Mouse (Mus musculus): ENCODE measurements at regions not wholly inside any gene's neighbourhood (a gene's known extent, or its start where the extent isn't known, plus 50 kb on each side); places are given as distances from the start of the nearest gene placed in this dataset.
A peak's percentile ranks its signal among the peaks of the same experiment; 100 is the strongest.

- no peak for ATAC-seq (ENCODE audit: low TSS enrichment)
These were observed 522.7 kb upstream of the Tnp1 start for GRCm38 (mm10) chr1:73538420-73538871.

- ATAC-seq (ENCODE audit: low TSS enrichment) = peak; percentile 34; the same call in 1 of the 2 replicates
These were observed 520.1 kb upstream of the Tnp1 start for GRCm38 (mm10) chr1:73535726-73536265.

DNA sequence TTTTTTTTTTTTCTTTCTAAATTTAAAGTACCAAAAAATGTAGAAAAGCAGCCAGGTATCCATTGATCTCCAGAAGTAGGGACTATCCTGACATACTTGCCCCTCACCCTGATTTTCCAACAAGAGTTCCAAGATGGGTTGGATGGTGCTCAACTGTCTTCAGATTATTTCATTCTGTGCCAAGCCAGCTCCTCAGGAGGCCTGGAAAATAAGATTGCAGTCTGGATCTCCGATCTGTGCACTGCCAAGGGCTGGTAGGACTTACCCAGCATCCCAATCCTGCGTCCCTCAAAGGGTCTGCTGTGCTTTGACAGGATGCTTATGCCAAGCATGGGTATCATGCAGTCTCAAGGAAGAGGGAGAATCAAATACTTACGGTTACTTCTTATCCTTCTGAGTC lies 517.8 kb upstream of the Tnp1 start:
- ATAC-seq (ENCODE audit: low TSS enrichment) = no peak

DNA sequence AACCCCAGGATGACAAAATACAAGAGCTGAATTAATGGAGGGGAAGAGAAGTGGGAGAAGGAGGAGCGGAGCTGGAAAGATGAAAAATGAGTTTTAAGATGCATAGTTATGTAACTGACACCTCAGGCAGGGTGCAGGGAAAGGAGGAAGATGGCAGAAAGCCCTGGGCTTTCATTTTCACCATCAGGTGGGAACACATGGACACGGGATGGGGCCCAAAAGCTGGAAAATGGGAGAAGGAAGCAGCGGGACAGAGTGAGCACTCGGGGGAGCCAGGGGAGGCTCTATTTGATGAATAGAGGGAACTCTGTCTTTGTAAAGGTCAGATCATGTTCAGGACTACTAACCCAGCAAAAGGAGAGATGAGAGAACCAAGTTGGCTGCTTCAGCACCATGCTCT lies 516.6 kb upstream of the Tnp1 start:
- no peak for ATAC-seq (ENCODE audit: low TSS enrichment)

DNA sequence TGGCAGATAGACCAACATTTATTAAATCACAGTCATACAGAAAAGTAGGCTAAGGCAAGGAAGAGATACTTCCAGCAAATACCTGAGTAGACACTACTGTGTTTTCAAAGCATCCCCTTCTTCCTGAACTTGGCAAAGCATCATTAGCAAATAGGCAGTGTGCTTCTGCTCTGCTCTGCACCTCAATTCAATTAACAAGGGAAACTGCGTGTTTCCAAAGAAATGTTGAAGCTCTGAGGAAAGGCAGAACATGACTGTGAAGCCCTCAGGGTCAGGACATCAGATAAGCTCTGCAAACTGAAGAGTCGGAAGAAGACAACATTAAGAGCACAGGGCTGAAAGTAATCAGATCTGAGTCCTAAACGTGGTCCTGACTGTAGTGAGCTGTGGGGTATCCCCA lies 516.1 kb upstream of the Tnp1 start:
- no peak for ATAC-seq (ENCODE audit: low TSS enrichment)

GRCm38 (mm10) chr1:73530326-73530725 lies 514.6 kb upstream of the Tnp1 start:
- no peak for ATAC-seq (ENCODE audit: low TSS enrichment)

DNA sequence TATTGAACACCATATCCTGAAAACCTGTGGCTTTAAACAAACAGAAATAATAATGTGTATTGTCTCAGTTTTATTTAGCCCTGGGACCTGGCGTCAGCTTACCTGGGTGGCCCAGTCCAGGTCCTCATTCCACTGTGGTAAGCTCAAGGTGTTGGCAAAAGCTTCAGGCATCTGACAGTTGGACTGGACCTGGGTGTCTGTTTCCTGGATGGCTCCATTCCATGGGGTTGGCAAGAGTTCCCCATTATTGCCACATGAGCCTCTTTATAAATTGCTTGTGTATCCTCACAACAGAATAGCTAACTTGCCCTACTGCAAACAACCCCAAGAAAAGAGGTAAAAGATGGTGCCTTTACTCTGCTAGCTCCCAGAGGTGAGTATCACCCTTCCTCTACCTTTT lies 512.9 kb upstream of the Tnp1 start:
- ATAC-seq (ENCODE audit: low TSS enrichment) = no peak

GRCm38 (mm10) chr1:73516441-73516840 lies 500.7 kb upstream of the Tnp1 start:
- no peak for ATAC-seq (ENCODE audit: low TSS enrichment)

- ATAC-seq (ENCODE audit: low TSS enrichment) = peak; percentile 44; the same call in 1 of the 2 replicates
These were observed 500.1 kb upstream of the Tnp1 start for GRCm38 (mm10) chr1:73515781-73516180.

DNA sequence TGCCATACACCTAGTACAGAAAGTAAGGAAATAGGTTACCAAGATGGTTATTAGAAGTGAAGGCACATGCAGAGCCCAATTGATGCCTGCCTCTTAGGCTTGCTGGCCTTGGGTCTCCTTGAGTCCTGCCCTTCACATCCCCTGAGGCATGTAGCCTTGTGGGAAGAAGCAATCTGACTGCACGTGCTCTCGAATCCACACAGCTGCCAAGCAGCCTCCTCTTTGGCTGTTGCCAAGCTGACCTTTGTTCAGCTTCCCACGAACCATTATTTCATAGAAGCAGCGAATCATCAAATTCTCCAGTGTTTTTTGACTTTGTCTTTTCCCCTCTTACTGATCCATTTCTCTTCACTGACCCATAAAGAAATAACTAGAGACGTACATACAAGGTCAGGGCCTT lies 498.1 kb upstream of the Tnp1 start:
- no peak for ATAC-seq (ENCODE audit: low TSS enrichment)

- ATAC-seq (ENCODE audit: low TSS enrichment) = no peak
These were observed 497.1 kb upstream of the Tnp1 start for GRCm38 (mm10) chr1:73512836-73513235.

GRCm38 (mm10) chr1:73507071-73507754 lies 491.5 kb upstream of the Tnp1 start:
- ATAC-seq (ENCODE audit: low TSS enrichment) = no peak

DNA sequence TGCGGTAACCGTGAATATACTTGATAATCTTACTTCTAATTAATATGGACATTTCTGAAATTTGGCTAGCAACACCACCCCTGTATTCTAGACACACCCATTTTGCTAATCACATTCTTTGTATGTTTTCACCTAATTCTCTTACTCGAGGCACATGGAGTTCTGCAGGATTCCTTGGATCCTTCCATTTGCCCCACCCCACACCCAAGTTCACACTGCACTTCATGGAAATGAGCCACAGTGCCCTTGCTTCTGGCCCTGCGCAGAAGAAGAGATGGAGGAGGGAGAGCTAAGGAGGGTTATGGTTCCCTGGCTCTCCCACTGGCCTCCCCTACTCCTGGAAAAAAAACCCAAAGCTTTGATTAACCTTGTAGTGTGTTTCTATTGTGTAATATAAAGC lies 487.9 kb upstream of the Tnp1 start:
- no peak for ATAC-seq (ENCODE audit: low TSS enrichment)

DNA sequence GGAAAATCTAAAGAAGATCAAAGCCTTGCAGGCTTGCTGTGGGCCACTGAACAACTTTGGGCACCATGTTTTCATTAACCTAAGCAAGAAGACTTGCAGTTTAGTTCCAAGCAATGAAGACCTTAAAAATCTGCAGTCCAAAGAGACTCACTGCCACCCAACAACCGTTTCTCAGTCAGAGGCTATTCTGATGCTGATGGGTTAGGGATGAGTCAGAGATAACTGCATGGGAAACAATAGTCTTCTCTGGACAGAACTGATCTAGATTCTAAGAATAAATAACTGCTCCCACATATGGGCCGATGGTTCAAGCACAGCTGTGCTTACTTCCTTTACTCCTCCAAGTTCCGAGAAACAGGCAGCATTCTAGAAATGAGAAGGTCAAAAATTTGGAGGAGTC lies 485.0 kb upstream of the Tnp1 start:
- 0 out of 2 replicates have a peak, but pooled peaks have one; percentile 23 for ATAC-seq (ENCODE audit: low TSS enrichment)

DNA sequence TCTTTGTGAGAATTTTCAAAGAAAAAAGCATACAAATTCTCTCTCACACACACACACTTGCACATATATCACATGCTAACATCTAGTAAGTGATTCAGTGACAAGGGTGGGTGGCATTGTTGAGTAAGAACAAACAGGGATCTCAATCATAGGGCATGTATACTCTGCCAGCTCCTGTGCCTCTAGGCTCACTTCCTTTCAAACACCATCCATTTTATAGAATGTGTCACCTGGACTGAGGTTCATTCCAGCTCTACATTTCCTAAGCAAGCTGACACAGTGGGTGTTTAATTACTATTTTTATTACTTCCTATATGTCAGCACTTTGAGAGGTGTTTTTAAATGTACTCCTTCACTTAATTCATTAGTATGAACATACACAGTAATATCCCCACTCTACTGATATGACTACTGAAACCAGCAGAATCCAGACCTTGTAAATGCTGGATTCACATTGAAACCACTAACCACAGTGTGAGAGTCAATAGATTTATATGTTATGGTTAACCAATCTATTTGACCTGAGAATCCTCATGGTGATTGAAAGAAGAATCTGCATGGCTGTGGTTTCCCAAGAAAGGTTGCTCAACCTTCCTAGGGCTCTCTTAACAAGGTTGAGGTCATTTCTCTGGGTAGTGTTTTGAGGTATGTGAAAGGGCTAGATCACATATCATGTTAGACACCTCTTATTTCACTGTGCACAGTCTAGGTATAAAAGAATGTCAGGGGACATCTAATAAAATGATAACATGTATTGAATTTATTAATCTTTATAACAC lies 480.5 kb upstream of the Tnp1 start:
- ATAC-seq (ENCODE audit: low TSS enrichment) = no peak

DNA sequence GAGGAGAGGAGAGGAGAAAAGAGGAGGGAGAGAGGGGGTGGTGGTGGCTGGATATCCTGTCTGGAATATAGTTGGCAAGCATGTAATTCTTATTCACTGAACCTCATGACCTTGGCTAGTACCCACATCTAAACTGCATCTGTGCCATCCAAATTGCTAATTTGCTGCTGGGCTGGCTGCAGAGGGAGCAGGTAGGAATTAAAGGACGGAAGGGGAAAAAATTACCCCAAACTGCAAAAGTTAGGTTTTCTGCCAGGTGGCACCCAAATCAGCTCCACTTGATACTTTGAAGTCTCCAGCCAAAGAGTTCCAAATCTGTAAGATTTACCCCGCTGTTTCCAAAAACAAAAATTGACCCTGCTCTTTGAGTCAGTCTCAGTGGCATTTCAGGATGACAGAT lies 466.2 kb upstream of the Tnp1 start:
- ATAC-seq (ENCODE audit: low TSS enrichment) = no peak

DNA sequence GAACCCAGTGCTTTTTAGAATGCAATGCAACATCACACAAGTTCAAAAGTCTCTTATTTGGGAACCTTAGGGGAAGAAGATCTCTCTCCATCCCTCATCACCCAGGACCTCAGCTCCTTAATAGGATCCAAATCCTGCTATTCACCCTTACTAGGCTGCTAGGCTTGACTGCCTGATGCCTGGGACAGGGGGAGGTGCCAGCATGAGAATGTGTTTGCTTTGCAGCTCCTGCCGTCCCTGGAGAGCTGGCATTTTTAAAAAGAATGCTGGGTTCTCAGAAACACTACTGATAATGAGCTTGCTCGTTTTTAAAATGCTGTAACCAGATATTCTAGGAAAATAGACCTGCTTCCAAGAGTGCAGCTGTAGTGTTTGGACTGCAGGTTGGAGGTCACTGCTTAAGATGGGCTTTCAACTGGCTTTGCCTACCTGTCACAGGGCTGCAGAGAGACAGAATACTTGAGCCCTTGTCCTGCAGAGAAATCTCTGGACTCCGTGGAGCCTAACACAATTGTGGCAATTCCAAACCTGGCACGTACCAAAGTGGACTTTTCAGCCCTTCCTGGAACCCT lies 463.7 kb upstream of the Tnp1 start:
- ATAC-seq (ENCODE audit: low TSS enrichment) = no peak

GRCm38 (mm10) chr1:73460598-73460997 lies 444.9 kb upstream of the Tnp1 start:
- ATAC-seq (ENCODE audit: low TSS enrichment) = peak; percentile 78; the same call in 1 of the 2 replicates

DNA sequence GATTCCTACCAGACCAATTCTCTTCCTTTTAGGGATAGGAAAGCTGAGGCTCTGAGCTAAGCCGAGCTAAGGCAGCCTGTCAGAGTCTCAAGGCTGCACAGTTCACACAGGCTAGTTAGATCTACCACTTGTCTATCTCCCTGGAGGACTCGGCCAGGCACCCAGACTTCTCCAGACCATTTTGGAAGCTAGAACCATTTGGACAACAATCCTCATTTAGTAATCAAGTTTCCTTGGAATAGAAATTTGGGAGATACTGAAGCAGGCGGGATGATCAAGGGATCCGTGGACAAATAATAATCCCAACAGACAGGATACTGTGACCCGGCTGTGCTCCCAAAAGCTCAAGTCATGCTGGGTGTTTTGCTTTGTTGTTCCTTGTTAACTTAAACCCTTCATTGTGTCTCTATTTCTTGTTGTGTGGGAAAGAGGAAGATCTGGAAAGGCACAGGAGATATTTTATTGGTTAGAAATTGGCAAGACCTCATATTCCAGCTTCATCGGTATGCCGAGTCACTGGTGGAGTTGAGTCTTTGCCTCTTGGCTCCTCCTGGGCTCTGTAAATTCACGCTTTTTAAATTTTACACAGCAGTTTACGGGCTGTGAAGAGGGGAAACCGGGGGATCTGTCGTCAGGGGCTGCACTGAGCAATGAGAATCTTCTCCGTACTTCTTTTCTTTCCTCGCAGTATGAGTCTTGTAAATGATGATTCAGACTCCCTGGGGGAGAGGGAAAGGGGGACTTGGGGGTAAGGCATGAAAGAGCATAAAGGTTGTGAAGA lies 444.2 kb upstream of the Tnp1 start:
- no peak for ATAC-seq (ENCODE audit: low TSS enrichment)

DNA sequence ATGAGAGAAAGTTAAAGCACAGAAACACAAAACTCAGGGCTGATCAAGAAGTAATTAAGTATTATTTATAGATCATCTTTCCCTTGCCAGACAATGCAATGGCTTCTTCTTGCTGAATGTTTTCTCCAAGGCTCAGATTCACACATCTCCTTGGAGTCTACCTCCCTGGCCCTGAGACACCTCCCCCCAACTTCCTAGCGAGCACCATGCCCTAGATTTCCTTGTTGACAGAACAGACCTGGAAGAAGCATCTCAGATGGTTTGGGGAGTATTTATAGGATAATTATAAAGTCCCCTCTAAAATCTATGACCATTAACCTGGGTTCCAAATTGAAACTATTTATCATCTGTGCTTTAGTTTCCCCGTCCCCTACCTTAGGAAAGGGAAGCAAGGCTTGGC lies 441.6 kb upstream of the Tnp1 start:
- no peak for ATAC-seq (ENCODE audit: low TSS enrichment)

DNA sequence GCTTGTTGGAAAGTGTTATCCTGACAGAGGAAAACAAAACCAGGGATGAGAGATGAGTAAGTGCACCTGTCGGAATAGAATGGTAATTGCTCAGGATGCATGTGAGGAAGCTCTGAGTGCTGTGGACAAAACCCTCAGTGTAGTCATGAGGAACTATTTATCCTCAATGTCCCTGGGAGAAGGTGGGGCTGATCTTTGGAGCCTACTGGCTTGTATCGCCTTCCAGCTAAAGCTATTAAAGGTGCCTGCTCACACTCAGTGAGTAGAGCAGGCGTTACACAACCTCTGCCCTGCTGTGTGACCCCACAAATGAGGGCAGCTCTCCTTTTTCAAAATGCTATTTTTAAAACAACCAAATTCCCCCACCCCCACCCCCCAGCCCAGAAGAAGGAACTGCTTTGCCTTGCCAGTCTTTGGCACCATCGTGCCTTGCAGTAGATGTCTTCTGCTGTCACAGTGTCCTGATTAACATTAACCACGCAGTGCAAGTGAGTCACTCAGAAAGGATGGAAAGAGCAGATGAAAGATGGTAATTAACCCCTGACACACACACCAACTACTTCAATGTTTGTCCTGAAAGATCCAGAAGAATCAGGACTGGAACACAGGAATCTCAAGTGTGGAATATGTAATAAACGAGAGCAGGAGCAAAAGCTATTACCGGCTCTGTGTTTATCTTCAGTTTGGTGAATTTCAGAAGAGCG lies 440.8 kb upstream of the Tnp1 start:
- ATAC-seq (ENCODE audit: low TSS enrichment) = no peak
